Comparison of ENCODE assay signal across 14 mouse cellular contexts in genomic region chr3:61294855-61295254, GRCm38 (mm10).
A peak's percentile ranks its signal among the peaks of the same experiment; 100 is the strongest.
DNase-seq lines count a peak whose midpoint lies in the region; ATAC-seq and TF ChIP-seq lines count a peak whose summit lies in the region.
"Had no signal": no experiment of that assay in that cellular context is flagged by ENCODE, and none has a peak within 500 bp of the region (broad histone marks: within the 10 kb centered on the region; RNA-seq: fewer than 3 reads in every experiment).

No protein-coding gene starts in this region.

- H3K36me3 ChIP-seq in macrophage (ENCODE audit: inconsistent target): no peaks in the 10 kb centered on the region
- H3K36me3 ChIP-seq in forebrain, embryonic 16.5 days (ENCODE audit: control insufficient read depth, insufficient read depth): no peaks in the 10 kb centered on the region
- H3K36me3 ChIP-seq in forebrain, postnatal 0 days (ENCODE audit: insufficient read depth): no peaks in the 10 kb centered on the region
- H3K36me3 ChIP-seq: heart, embryonic 15.5 days; limb, embryonic 13.5 days had no signal

- H3K79me2 ChIP-seq in macrophage (ENCODE audit: inconsistent target): no peaks in the 10 kb centered on the region

- H3K9me3 ChIP-seq in forebrain, embryonic 16.5 days (ENCODE audit: control insufficient read depth, low read length): no peaks in the 10 kb centered on the region
- no peaks in the 10 kb centered on the region for H3K9me3 ChIP-seq in forebrain, postnatal 0 days (ENCODE audit: low read length)
- H3K9me3 ChIP-seq: heart, embryonic 15.5 days; limb, embryonic 13.5 days had no signal

- H3K4me3 ChIP-seq in bone marrow macrophage, adult 2 months (ENCODE audit: insufficient read depth, low read length): peak overlapping the region; percentile 6; the same call in 1 of the 2 replicates
- no peak overlapping the region for H3K4me3 ChIP-seq in macrophage (ENCODE audit: inconsistent target)
- H3K4me3 ChIP-seq in forebrain, embryonic 16.5 days (replicated peaks; ENCODE audit: low read length): no peak overlapping the region
- no peak overlapping the region for H3K4me3 ChIP-seq in forebrain, postnatal 0 days (ENCODE audit: low read depth, low read length)
- H3K4me3 ChIP-seq: heart, embryonic 15.5 days; limb, embryonic 13.5 days had no signal

- no peak for ATAC-seq in forebrain, embryonic 16.5 days
- no peak for ATAC-seq in forebrain, postnatal 0 days
- ATAC-seq: intestine, postnatal 0 days had no signal

- H3K9ac ChIP-seq in forebrain, embryonic 16.5 days (replicated peaks; ENCODE audit: low read depth, low read length): no peak overlapping the region
- no peak overlapping the region for H3K9ac ChIP-seq in forebrain, postnatal 0 days
- H3K9ac ChIP-seq: heart, embryonic 15.5 days; hindbrain, embryonic 14.5 days; limb, embryonic 13.5 days had no signal

- peaks cover 11% of the 10 kb centered on the region for H3K4me1 ChIP-seq in bone marrow macrophage, adult 2 months (ENCODE audit: control insufficient read depth, insufficient read depth, low read length)
- no peaks in the 10 kb centered on the region for H3K4me1 ChIP-seq in forebrain, embryonic 16.5 days (replicated peaks; ENCODE audit: control insufficient read depth, insufficient read depth, low read length)
- no peaks in the 10 kb centered on the region for H3K4me1 ChIP-seq in forebrain, postnatal 0 days (ENCODE audit: insufficient read depth)
- H3K4me1 ChIP-seq: heart, embryonic 15.5 days; limb, embryonic 13.5 days had no signal

- H3K27ac ChIP-seq in bone marrow macrophage, adult 2 months (ENCODE audit: insufficient read depth, low read depth, low read length): peak overlapping the region; percentile 57
- peak overlapping the region; percentile 68 for H3K27ac ChIP-seq in macrophage
- H3K27ac ChIP-seq in forebrain, embryonic 16.5 days (ENCODE audit: low read length): no peak overlapping the region
- no peak overlapping the region for H3K27ac ChIP-seq in forebrain, postnatal 0 days (ENCODE audit: low read depth, low read length)
- H3K27ac ChIP-seq: heart, embryonic 15.5 days; hindbrain, embryonic 14.5 days; limb, embryonic 13.5 days had no signal

- no peak for TF ChIP-seq POLR2A in bone marrow macrophage, adult 2 months (IDR thresholded peaks at IDR 0.05; ENCODE audit: borderline replicate concordance, low read depth, low read length)

- TF ChIP-seq CTCF in bone marrow macrophage, adult 2 months (IDR thresholded peaks at IDR 0.05; ENCODE audit: low read depth, low read length): no peak
- no peak for TF ChIP-seq CTCF in forebrain, postnatal 0 days (IDR thresholded peaks at IDR 0.05; ENCODE audit: low read depth)

- no peaks in the 10 kb centered on the region for H3K27me3 ChIP-seq in forebrain, embryonic 16.5 days (replicated peaks; ENCODE audit: control insufficient read depth, insufficient read depth, low read length)
- H3K27me3 ChIP-seq in forebrain, postnatal 0 days (ENCODE audit: insufficient read depth, low read length): no peaks in the 10 kb centered on the region
- H3K27me3 ChIP-seq: heart, embryonic 15.5 days; limb, embryonic 13.5 days had no signal

- WGBS in macrophage (ENCODE audit: missing documents): 11% methylated on average over 6 of the region's 6 CpGs
- WGBS in forebrain, embryonic 16.5 days: 69% methylated on average over 6 of the region's 6 CpGs
- WGBS in forebrain, postnatal 0 days: 61% methylated on average over 6 of the region's 6 CpGs

- no peak overlapping the region for H3K4me2 ChIP-seq in forebrain, embryonic 16.5 days (ENCODE audit: low read length)
- no peak overlapping the region for H3K4me2 ChIP-seq in forebrain, postnatal 0 days (ENCODE audit: low read depth)
- H3K4me2 ChIP-seq: heart, embryonic 15.5 days; hindbrain, embryonic 14.5 days; limb, embryonic 13.5 days had no signal

- peak; percentile 18 for DNase-seq in lung, postnatal 36 days
- no peak for DNase-seq in lung, postnatal 4 days
- DNase-seq in forebrain, postnatal 0 days: no peak
- DNase-seq in retina, embryonic 14.5 days (ENCODE audit: low spot score): no peak
- DNase-seq: adrenal gland, postnatal 25 days; cerebellum, adult 11-12 months; kidney, postnatal 4 days had no signal

Comparison
In these comparisons a context has a peak if more than half of its experiments do, and no peak if none do; other contexts are left out.
1. H3K27ac ChIP-seq: peak in bone marrow macrophage, adult 2 months (single experiment) and macrophage (single experiment); none in forebrain, embryonic 16.5 days (single experiment) and forebrain, postnatal 0 days (single experiment).